Mouse (Mus musculus): ENCODE measurements around the gene Fkbp6.

- TF ChIP-seq CTCF (IDR thresholded peaks at IDR 0.05; ENCODE audit: low read depth) (no peak), EP300 (IDR thresholded peaks at IDR 0.05; ENCODE audit: low read depth) (no peak)
Observed at GRCm38 (mm10) chr5:135250186-135251078, 99.4 kb downstream of the Fkbp6 start.

Measured in heart, postnatal 0 days (tissue).